Mouse (Mus musculus) bone marrow, adult 2 months (tissue): ENCODE measurements around the gene Snu13.

Experiments used
- CTCF ChIP-seq: fragments of 200-500 bp; IDR thresholded peaks from 2 replicates; pipeline ENCODE4 v1.5.1; 2011; ENCODE audit warnings: low read length, control low read depth; ENCODE audit not compliant: control insufficient read depth, insufficient read depth
- POLR2A ChIP-seq: fragments of 200-500 bp; IDR thresholded peaks from 2 replicates; pipeline ENCODE4 v1.6.1; 2011; ENCODE audit warnings: low read depth, mild to moderate bottlenecking, control low read depth, low read length, borderline replicate concordance; ENCODE audit not compliant: control insufficient read depth

GRCm38 (mm10) chr15:82033762-82034161, 13.6 kb downstream of the Snu13 start, which contains the start of gene Desi1:
- TF ChIP-seq POLR2A (no peak), CTCF (no peak)
